Mouse (Mus musculus): ENCODE measurements around the gene Kcnn1. TPM values are rescaled to one million over a fixed set of nuclear protein-coding genes. Genes with fewer than 3 reads are reported as not detected.

Gene Kcnn1
- total RNA-seq, 2 experiments from 2014 or later = 2.5 to 3.0 TPM

- DNase-seq = no peak
These were observed 51.9 kb downstream of the Kcnn1 start for GRCm38 (mm10) chr8:70810962-70811680.

GRCm38 (mm10) chr8:70808955-70809701, 53.9 kb downstream of the Kcnn1 start:
- DNase-seq = no peak

- DNase-seq = no peak
These were observed 54.8 kb downstream of the Kcnn1 start, which contains the start of gene Il12rb1 for GRCm38 (mm10) chr8:70808239-70808638. Gene Il12rb1 (plus strand): TSS chr8:70808449.

- DNase-seq = no peak
These were observed 55.8 kb downstream of the Kcnn1 start for GRCm38 (mm10) chr8:70807304-70807703.

GRCm38 (mm10) chr8:70806541-70806940, 56.5 kb downstream of the Kcnn1 start:
- DNase-seq = no peak

GRCm38 (mm10) chr8:70804481-70805206, 58.4 kb downstream of the Kcnn1 start, which contains the start of gene Mast3:
Gene Mast3 (minus strand): TSS chr8:70805054.
- DNase-seq = peak; percentile 89

GRCm38 (mm10) chr8:70803761-70804480, 59.1 kb downstream of the Kcnn1 start:
- DNase-seq = peak; percentile 43

GRCm38 (mm10) chr8:70802786-70803510, 60.1 kb downstream of the Kcnn1 start:
- no peak for DNase-seq

- no peak for DNase-seq
These were observed 61.2 kb downstream of the Kcnn1 start for GRCm38 (mm10) chr8:70801830-70802229.

GRCm38 (mm10) chr8:70801156-70801555, 61.9 kb downstream of the Kcnn1 start:
- no peak for DNase-seq

- no peak for DNase-seq
These were observed 62.4 kb downstream of the Kcnn1 start for GRCm38 (mm10) chr8:70800648-70801047.

- DNase-seq = no peak
These were observed 64.8 kb downstream of the Kcnn1 start for GRCm38 (mm10) chr8:70798281-70798680.

GRCm38 (mm10) chr8:70797081-70798070, 65.7 kb downstream of the Kcnn1 start:
- peak; percentile 80 for DNase-seq

- peak; percentile 85 for DNase-seq
These were observed 66.5 kb downstream of the Kcnn1 start for GRCm38 (mm10) chr8:70796403-70797080.

GRCm38 (mm10) chr8:70795370-70795769, 67.7 kb downstream of the Kcnn1 start:
- DNase-seq = no peak

GRCm38 (mm10) chr8:70794215-70794614, 68.8 kb downstream of the Kcnn1 start:
- no peak for DNase-seq

GRCm38 (mm10) chr8:70792700-70793099, 70.4 kb downstream of the Kcnn1 start:
- DNase-seq = no peak
